ENCODE assay signal across 26 mouse cellular contexts in genomic region chr6:32060641-32061040, GRCm38 (mm10). TPM values are rescaled to one million over a fixed set of nuclear protein-coding genes. Genes with fewer than 3 reads are reported as not detected.
DNase-seq lines count a peak whose midpoint lies in the region; ATAC-seq and TF ChIP-seq lines count a peak whose summit lies in the region.
"Had no signal": no experiment of that assay in that cellular context is flagged by ENCODE, and none has a peak within 500 bp of the region (broad histone marks: within the 10 kb centered on the region; RNA-seq: fewer than 3 reads in every experiment).

No protein-coding gene starts in this region.

- peaks cover 6% of the 10 kb centered on the region for H3K4me1 ChIP-seq in forebrain, embryonic 10.5 days
- H3K4me1 ChIP-seq in forebrain, postnatal 0 days (ENCODE audit: insufficient read depth), result no peaks in the 10 kb centered on the region
- H3K4me1 ChIP-seq in heart, embryonic 10.5 days, result no peaks in the 10 kb centered on the region
- no peaks in the 10 kb centered on the region for H3K4me1 ChIP-seq in limb, embryonic 11.5 days (ENCODE audit: control insufficient read depth, insufficient read depth, low read length)
- H3K4me1 ChIP-seq in limb, embryonic 10.5 days, result no peaks in the 10 kb centered on the region
- H3K4me1 ChIP-seq: embryonic facial prominence, embryonic 10.5 days; embryonic facial prominence, embryonic 12.5 days had no signal

- H3K4me3 ChIP-seq in forebrain, embryonic 10.5 days, result no peak overlapping the region
- no peak overlapping the region for H3K4me3 ChIP-seq in forebrain, postnatal 0 days (ENCODE audit: low read depth, low read length)
- H3K4me3 ChIP-seq in heart, embryonic 10.5 days, result no peak overlapping the region
- H3K4me3 ChIP-seq in limb, embryonic 11.5 days (ENCODE audit: low read depth, low read length), result no peak overlapping the region
- no peak overlapping the region for H3K4me3 ChIP-seq in limb, embryonic 10.5 days
- H3K4me3 ChIP-seq: embryonic facial prominence, embryonic 10.5 days; embryonic facial prominence, embryonic 12.5 days; forebrain, embryonic 12.5 days had no signal

- no peaks in the 10 kb centered on the region for H3K9me3 ChIP-seq in forebrain, embryonic 10.5 days
- no peaks in the 10 kb centered on the region for H3K9me3 ChIP-seq in forebrain, postnatal 0 days (ENCODE audit: low read length)
- H3K9me3 ChIP-seq in heart, embryonic 10.5 days, result no peaks in the 10 kb centered on the region
- no peaks in the 10 kb centered on the region for H3K9me3 ChIP-seq in limb, embryonic 11.5 days (ENCODE audit: control insufficient read depth, low read length)
- H3K9me3 ChIP-seq in limb, embryonic 10.5 days (replicated peaks), result no peaks in the 10 kb centered on the region
- H3K9me3 ChIP-seq: embryonic facial prominence, embryonic 10.5 days; embryonic facial prominence, embryonic 12.5 days; forebrain, embryonic 12.5 days; G1E had no signal

- H3K36me3 ChIP-seq in forebrain, embryonic 10.5 days (replicated peaks), result no peaks in the 10 kb centered on the region
- no peaks in the 10 kb centered on the region for H3K36me3 ChIP-seq in forebrain, postnatal 0 days (ENCODE audit: insufficient read depth)
- no peaks in the 10 kb centered on the region for H3K36me3 ChIP-seq in heart, embryonic 10.5 days
- H3K36me3 ChIP-seq in limb, embryonic 11.5 days (ENCODE audit: control insufficient read depth, insufficient read depth, low read length), result no peaks in the 10 kb centered on the region
- no peaks in the 10 kb centered on the region for H3K36me3 ChIP-seq in limb, embryonic 10.5 days
- H3K36me3 ChIP-seq: embryonic facial prominence, embryonic 10.5 days; embryonic facial prominence, embryonic 12.5 days; forebrain, embryonic 12.5 days; G1E had no signal

- H3K9ac ChIP-seq in forebrain, postnatal 0 days, result no peak overlapping the region
- H3K9ac ChIP-seq in limb, embryonic 11.5 days (ENCODE audit: low read length), result no peak overlapping the region
- H3K9ac ChIP-seq: embryonic facial prominence, embryonic 12.5 days; forebrain, embryonic 12.5 days had no signal

- ATAC-seq in forebrain, postnatal 0 days, result no peak
- no peak for ATAC-seq in limb, embryonic 11.5 days (ENCODE audit: insufficient number of reproducible peaks, low FRiP score, low TSS enrichment, low read depth)
- ATAC-seq: activated CD4-positive, CD25-positive, alpha-beta regulatory T cell, adult 4 months; CD4-positive, CD25-positive, alpha-beta regulatory T cell, adult 4 months; forebrain, embryonic 14.5 days; forebrain, embryonic 16.5 days; Patski had no signal

- WGBS in forebrain, embryonic 10.5 days, result 92% methylated on average over 2 of the region's 2 CpGs
- WGBS in forebrain, postnatal 0 days, result 90% methylated on average over 2 of the region's 2 CpGs
- 80% methylated on average over 2 of the region's 2 CpGs for WGBS in heart, embryonic 10.5 days
- WGBS in limb, embryonic 11.5 days, result 86% methylated on average over 2 of the region's 2 CpGs
- 86% methylated on average over 2 of the region's 2 CpGs for WGBS in limb, embryonic 10.5 days

- no peak overlapping the region for H3K4me2 ChIP-seq in forebrain, postnatal 0 days (ENCODE audit: low read depth)
- H3K4me2 ChIP-seq in limb, embryonic 11.5 days (ENCODE audit: low read depth, severe bottlenecking), result no peak overlapping the region
- H3K4me2 ChIP-seq: embryonic facial prominence, embryonic 12.5 days; forebrain, embryonic 12.5 days had no signal

- peak; percentile 3 for DNase-seq in forebrain, embryonic 10.5 days (ENCODE audit: extremely low spot score, low spot score)
- DNase-seq in forebrain, postnatal 0 days, result no peak
- peak; percentile 54 for DNase-seq in heart, embryonic 10.5 days (ENCODE audit: low spot score)
- DNase-seq in heart, postnatal 14 days, result no peak
- peak; percentile 16 for DNase-seq in limb, embryonic 11.5 days (ENCODE audit: low spot score)
- DNase-seq in limb, embryonic 10.5 days (ENCODE audit: low spot score), result no peak
- DNase-seq: adrenal gland, adult 8-10 months; adrenal gland, postnatal 14 days; adrenal gland, postnatal 36 days; B cell, adult 2 months; cerebellum, adult 11-12 months; cerebellum, adult 2 months; cerebellum, adult 9-10 months had no signal

- intact Hi-C loops in heart, postnatal 14 days (cut with DNase I), result no loop called here

- H3K27me3 ChIP-seq in forebrain, embryonic 10.5 days (ENCODE audit: poor library complexity, severe bottlenecking), result no peaks in the 10 kb centered on the region
- no peaks in the 10 kb centered on the region for H3K27me3 ChIP-seq in forebrain, postnatal 0 days (ENCODE audit: insufficient read depth, low read length)
- no peaks in the 10 kb centered on the region for H3K27me3 ChIP-seq in heart, embryonic 10.5 days (ENCODE audit: insufficient read depth, poor library complexity, severe bottlenecking)
- H3K27me3 ChIP-seq in limb, embryonic 11.5 days (ENCODE audit: control insufficient read depth, insufficient read depth, low read length), result no peaks in the 10 kb centered on the region
- H3K27me3 ChIP-seq in limb, embryonic 10.5 days (ENCODE audit: low read depth, poor library complexity, severe bottlenecking), result no peaks in the 10 kb centered on the region
- H3K27me3 ChIP-seq: embryonic facial prominence, embryonic 12.5 days; forebrain, embryonic 12.5 days had no signal

- H3K27ac ChIP-seq in forebrain, embryonic 10.5 days, result no peak overlapping the region
- no peak overlapping the region for H3K27ac ChIP-seq in forebrain, postnatal 0 days (ENCODE audit: low read depth, low read length)
- H3K27ac ChIP-seq in heart, embryonic 10.5 days, result no peak overlapping the region
- no peak overlapping the region for H3K27ac ChIP-seq in limb, embryonic 11.5 days (replicated peaks; ENCODE audit: low read depth, low read length)
- no peak overlapping the region for H3K27ac ChIP-seq in limb, embryonic 10.5 days
- H3K27ac ChIP-seq: embryonic facial prominence, embryonic 10.5 days; embryonic facial prominence, embryonic 12.5 days; forebrain, embryonic 12.5 days had no signal

- no peak for TF ChIP-seq CTCF in forebrain, postnatal 0 days (IDR thresholded peaks at IDR 0.05; ENCODE audit: low read depth)

RNA-seq across cellular contexts. Expression of gene 1700012A03Rik, which starts 10.6 kb away (rescaled TPM):
- not detected in 2 replicates for polyA plus RNA-seq in forebrain, embryonic 10.5 days (2016; fragmentation: Nextera tagmentation; extraction: Ambion mirVana)
- not detected in 2 replicates for total RNA-seq in forebrain, postnatal 0 days (2014; rRNA removed)
- not detected in 2 replicates for polyA plus RNA-seq in forebrain, postnatal 0 days (2015; fragmentation: Nextera tagmentation; extraction: Ambion mirVana)
- polyA plus RNA-seq in heart, embryonic 10.5 days (2016; fragmentation: Nextera tagmentation; extraction: Ambion mirVana), result not detected in 2 replicates
- not detected for total RNA-seq in heart, postnatal 14 days (2021)
- polyA plus RNA-seq in limb, embryonic 11.5 days (2014; fragmentation: Nextera tagmentation; extraction: Ambion mirVana), result not detected in 2 replicates
- polyA plus RNA-seq in limb, embryonic 10.5 days (2016; fragmentation: Nextera tagmentation; extraction: Ambion mirVana), result not detected in 2 replicates
- total RNA-seq: adrenal gland, adult 18-20 months; adrenal gland, adult 8-10 months; adrenal gland, postnatal 14 days; adrenal gland, postnatal 36 days; CH12.LX; G1E had no signal
- polyA plus RNA-seq: activated CD4-positive, CD25-positive, alpha-beta regulatory T cell, adult 4 months; CD4-positive, CD25-positive, alpha-beta regulatory T cell, adult 4 months; cerebellum, adult 2 months; cortical plate, adult 2 months; embryonic facial prominence, embryonic 10.5 days; embryonic facial prominence, embryonic 12.5 days; embryonic facial prominence, embryonic 14.5 days; forebrain, embryonic 12.5 days; forebrain, embryonic 14.5 days; forebrain, embryonic 16.5 days; G1E; Patski had no signal

Comparison
In these comparisons a context has a peak if more than half of its experiments do, and no peak if none do; other contexts are left out.
1. DNase-seq: peak in forebrain, embryonic 10.5 days (single experiment), heart, embryonic 10.5 days (single experiment) and limb, embryonic 11.5 days (single experiment); none in forebrain, postnatal 0 days (single experiment), heart, postnatal 14 days (0 of 2) and limb, embryonic 10.5 days (single experiment).